Mouse (Mus musculus) liver, postnatal 0 days (tissue): ENCODE data around the gene Hba-a2. TPM values are rescaled to one million over a fixed set of nuclear protein-coding genes. Genes with fewer than 3 reads are reported as not detected.
A peak's percentile ranks its signal among the peaks of the same experiment; 100 is the strongest.
"Not testable (repeated sequence)": the region's sequence is repeated elsewhere in the genome, so short reads cannot be mapped to it uniquely, and the experiment has no call there.

Experiments
- ATAC-seq: fragments of 200-750 bp; cut with Nextera tagmentation; 2 replicates; pipeline ENCODE4 v1.8.0; 2017; ENCODE audit warnings: mild to moderate bottlenecking, moderate library complexity
- DNase-seq: peaks from one replicate; pipeline ENCODE4 v3.0.0-alpha.2; 2016
- H3K27ac ChIP-seq: fragments of 300-500 bp; sonication (generic); 2 replicates; pipeline ENCODE4 v1.5.1; 2014; ENCODE audit warnings: antibody characterized with exemption, moderate library complexity, mild to moderate bottlenecking, low read depth
- H3K27me3 ChIP-seq: fragments of 300-500 bp; sonication (generic); 2 replicates; pipeline ENCODE4 v1.6.1; 2014; ENCODE audit warnings: low read length, control low read depth, mixed read lengths; ENCODE audit not compliant: insufficient read depth
- H3K36me3 ChIP-seq: fragments of 300-500 bp; sonication (generic); replicated peaks from 2 replicates; pipeline ENCODE4 v1.6.1; 2014; ENCODE audit warnings: mild to moderate bottlenecking, control low read depth, low read length, moderate library complexity, mixed read lengths; ENCODE audit not compliant: insufficient read depth
- H3K4me1 ChIP-seq: fragments of 300-500 bp; sonication (generic); 2 replicates; pipeline ENCODE4 v1.6.1; 2014; ENCODE audit warnings: antibody characterized with exemption, mild to moderate bottlenecking, control low read depth; ENCODE audit not compliant: insufficient read depth
- H3K4me2 ChIP-seq: fragments of 300-500 bp; sonication (generic); 2 replicates; pipeline ENCODE4 v1.6.1; 2014; ENCODE audit warnings: low read depth, mild to moderate bottlenecking, low read length, moderate library complexity, mixed read lengths
- H3K4me3 ChIP-seq: fragments of 300-500 bp; sonication (generic); 2 replicates; pipeline ENCODE4 v1.5.1; 2014; ENCODE audit warnings: low read depth, low read length
- H3K9ac ChIP-seq: fragments of 300-500 bp; sonication (generic); replicated peaks from 2 replicates; pipeline ENCODE4 v1.6.1; 2014; ENCODE audit warnings: mild to moderate bottlenecking, moderate library complexity
- H3K9me3 ChIP-seq: fragments of 300-500 bp; sonication (generic); 2 replicates; pipeline ENCODE4 v1.6.1; 2016; ENCODE audit warnings: mild to moderate bottlenecking, control low read depth, low read length, mixed read lengths
- CTCF ChIP-seq: sonication (generic); IDR thresholded peaks from 2 replicates; pipeline ENCODE4 v1.5.1; 2016; ENCODE audit warnings: antibody characterized with exemption, low read depth
- EP300 ChIP-seq: IDR thresholded peaks from 2 replicates; pipeline ENCODE4 v1.6.1; 2016; ENCODE audit warnings: antibody characterized with exemption, low read depth, mild to moderate bottlenecking
- WGBS: fragments of 180-500 bp; shearing (Covaris S2); extraction: QIAGEN DNeasy Blood & Tissue Kit; methylation state at CpG from one replicate; pipeline ENCODE4 v1.1.7; 2014; ENCODE audit not compliant: insufficient replicate concordance; 5-methylcytosine and 5-hydroxymethylcytosine counted together
- polyA plus RNA-seq: library from polyadenylated mRNA; unstranded; fragments of >200 nt; fragmentation: Nextera tagmentation; extraction: Ambion mirVana; gene quantifications from 2 replicates; pipeline ENCODE4 v1.2.1, GENCODE M21; 2015

The Hba-a2 gene
- polyA plus RNA-seq, 1 experiment from 2014 or later = 64,656 TPM

- H3K36me3 ChIP-seq, H3K4me1 ChIP-seq, H3K27me3 ChIP-seq, H3K9me3 ChIP-seq: not testable (repeated sequence)
- TF ChIP-seq CTCF = peak; percentile 88
- TF ChIP-seq EP300 = peak; percentile 69
- ATAC-seq (peak; percentile 24), DNase-seq (peak; percentile 80)
- Histone ChIP-seq H3K4me3 (peak within 1 kb of the TSS; percentile 39), H3K4me2 (peak within 1 kb of the TSS; percentile 72), H3K9ac (peak within 1 kb of the TSS; percentile 62), H3K27ac (peak within 1 kb of the TSS; percentile 76)
- 19% methylated on average over 30 of the region's 33 CpGs for WGBS
These were observed 9.4 kb upstream of the Hba-a2 start, which contains the start of gene Hbq1b for GRCm38 (mm10) chr11:32286695-32287492. TSS of gene Hbq1b (plus strand) at chr11:32286965.

DNA sequence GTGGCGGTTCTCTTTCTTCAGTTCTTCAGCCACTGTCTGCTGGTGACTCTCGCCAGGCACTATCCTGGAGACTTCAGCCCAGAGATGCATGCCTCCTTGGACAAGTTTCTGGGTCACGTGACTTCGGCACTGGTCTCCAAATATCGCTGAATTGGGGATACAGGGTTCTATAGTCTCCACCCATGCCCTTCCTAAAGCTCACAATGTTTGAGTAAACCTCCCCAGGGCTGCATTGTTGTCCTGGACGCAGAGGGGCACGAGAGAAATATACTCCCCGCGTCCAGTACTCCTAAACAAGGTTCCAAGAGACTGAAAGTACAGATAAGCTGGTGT is 8.8 kb upstream of the Hba-a2 start:
- DNase-seq (no peak), ATAC-seq (no peak)
- Histone ChIP-seq H3K27me3 (0 out of 2 replicates have a peak, but pooled peaks cover 3% of the 10 kb centered on the region), H3K4me3 (peak overlapping the region; percentile 39), H3K9ac (peak overlapping the region; percentile 62), H3K9me3 (no peaks in the 10 kb centered on the region), H3K4me2 (peak overlapping the region; percentile 72), H3K36me3 (0 out of 2 replicates have a peak, but pooled peaks cover 2% of the 10 kb centered on the region), H3K27ac (peak overlapping the region; percentile 76), H3K4me1 (no peaks in the 10 kb centered on the region; the same call in 1 of the 2 replicates)
- WGBS = 59% methylated on average over 9 of the region's 9 CpGs
- TF ChIP-seq CTCF = no peak
- no peak for TF ChIP-seq EP300

DNA sequence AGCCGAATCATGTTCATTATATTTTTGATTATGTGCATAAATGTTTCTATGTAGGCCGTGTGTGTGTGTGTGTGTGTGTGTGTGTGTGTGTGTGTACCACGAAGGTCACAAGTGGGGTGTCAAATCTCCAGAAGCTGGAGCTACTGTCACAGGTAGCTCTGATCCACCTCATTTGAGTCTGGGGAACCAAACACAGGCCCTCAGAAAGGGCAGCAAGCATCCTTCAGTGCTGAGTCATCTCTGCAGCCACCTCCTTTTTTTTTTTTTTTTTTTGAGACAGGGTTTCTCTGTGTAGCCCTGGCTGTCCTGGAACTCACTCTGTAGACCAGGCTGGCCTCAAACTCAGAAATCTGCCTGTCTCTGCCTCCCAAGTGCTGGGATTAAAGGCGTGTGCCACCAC is 3.5 kb upstream of the Hba-a2 start:
- not testable (repeated sequence) for H3K9me3 ChIP-seq, H3K27me3 ChIP-seq, DNase-seq, ATAC-seq, H3K36me3 ChIP-seq, H3K4me3 ChIP-seq
- WGBS = 69% methylated on average over 4 of the region's 4 CpGs
- peak overlapping the region; percentile 55; the same call in 1 of the 2 replicates for H3K9ac ChIP-seq
- peak overlapping the region; percentile 46; the same call in 1 of the 2 replicates for H3K4me2 ChIP-seq
- peaks cover 10% of the 10 kb centered on the region for H3K4me1 ChIP-seq
- peak overlapping the region; percentile 90 for H3K27ac ChIP-seq
- 0 out of 2 replicates have a peak, but pooled peaks have one; percentile 35 for TF ChIP-seq EP300

DNA sequence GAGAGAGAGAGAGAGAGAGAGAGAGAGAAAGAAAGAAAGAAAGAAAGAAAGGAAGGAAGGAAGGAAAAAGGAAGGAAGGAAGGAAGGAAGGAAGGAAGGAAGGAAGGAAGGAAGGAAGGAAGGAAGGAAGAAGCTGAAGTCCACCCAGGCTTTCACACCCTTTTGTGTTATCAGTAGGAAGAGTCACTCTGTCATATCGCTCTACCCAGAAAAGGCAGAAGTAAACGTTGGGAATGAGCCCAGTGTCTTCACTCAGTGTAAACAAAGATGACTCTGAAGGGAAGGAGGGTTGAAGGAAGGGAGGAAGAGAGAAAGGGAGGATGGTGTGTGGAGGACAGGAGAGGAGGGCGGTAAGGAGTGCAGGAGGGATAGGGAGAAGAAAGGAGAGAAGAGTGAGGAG is 2.8 kb upstream of the Hba-a2 start:
- 47% methylated on average over 3 of the region's 3 CpGs for WGBS
- ATAC-seq = peak; percentile 12
- Histone ChIP-seq H3K9ac (peak overlapping the region; percentile 55; the same call in 1 of the 2 replicates), H3K4me1 (peaks cover 10% of the 10 kb centered on the region), H3K4me2 (peak overlapping the region; percentile 55), H3K27ac (peak overlapping the region; percentile 90)
- not testable (repeated sequence) for H3K36me3 ChIP-seq, DNase-seq, H3K4me3 ChIP-seq, H3K27me3 ChIP-seq, H3K9me3 ChIP-seq
- peak; percentile 88 for TF ChIP-seq EP300

GRCm38 (mm10) chr11:32297417-32297816 is 1.1 kb downstream of the Hba-a2 start:
- not testable (repeated sequence) for DNase-seq, H3K9me3 ChIP-seq, H3K36me3 ChIP-seq, ATAC-seq, H3K27me3 ChIP-seq
- Histone ChIP-seq H3K4me1 (peaks cover 10% of the 10 kb centered on the region), H3K27ac (peak overlapping the region; percentile 66), H3K9ac (peak overlapping the region; percentile 60; the same call in 1 of the 2 replicates), H3K4me3 (peak overlapping the region; percentile 43), H3K4me2 (peak overlapping the region; percentile 44; the same call in 1 of the 2 replicates)
- WGBS = 40% methylated on average over 2 of the region's 2 CpGs

DNA sequence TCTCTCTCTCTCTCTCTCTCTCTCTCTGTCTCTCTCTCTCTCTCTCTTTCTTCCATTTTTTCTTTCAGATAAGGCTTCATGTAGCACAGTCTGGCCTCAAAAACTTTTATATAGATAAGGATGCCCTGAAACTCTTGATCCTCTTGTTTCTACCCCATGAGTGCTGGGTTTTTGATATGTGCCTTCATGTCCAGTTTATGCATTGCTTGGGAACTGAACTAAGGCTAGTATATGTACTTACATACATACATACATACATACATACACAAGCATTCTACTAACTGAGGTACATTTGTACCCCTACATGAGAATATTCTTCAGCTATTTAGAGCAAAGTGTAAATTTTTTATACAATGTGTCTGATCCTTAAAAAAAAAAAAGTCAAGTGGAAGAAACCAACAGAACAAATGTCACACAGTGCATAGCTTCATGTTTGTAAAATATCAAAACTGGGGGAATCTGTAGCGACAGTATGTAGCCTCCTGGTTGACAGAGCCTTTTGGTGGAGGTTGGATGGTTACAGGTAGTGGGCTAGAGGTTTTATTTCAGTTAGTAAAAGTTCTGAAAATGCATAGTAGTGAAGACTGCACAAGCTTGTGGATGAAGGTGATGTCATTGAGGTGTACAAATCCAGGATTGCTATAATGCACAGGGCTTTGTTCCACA is 1.7 kb downstream of the Hba-a2 start:
- Histone ChIP-seq H3K27ac (peak overlapping the region; percentile 66), H3K36me3 (0 out of 2 replicates have a peak, but pooled peaks cover 2% of the 10 kb centered on the region), H3K9me3 (no peaks in the 10 kb centered on the region), H3K9ac (peak overlapping the region; percentile 35; the same call in 1 of the 2 replicates), H3K27me3 (no peaks in the 10 kb centered on the region), H3K4me2 (peak overlapping the region; percentile 44), H3K4me1 (peaks cover 10% of the 10 kb centered on the region), H3K4me3 (peak overlapping the region; percentile 43)
- TF ChIP-seq CTCF = no peak
- TF ChIP-seq EP300 = peak; percentile 63
- no peak for DNase-seq
- peak; percentile 1 for ATAC-seq
- WGBS = 87% methylated on average over 1 of the region's 1 CpGs
